Mouse (Mus musculus) kidney, adult 8-10 months (tissue): ENCODE results near the gene Clnk.

Experiments
- DNase-seq, 2 experiments: peaks; one replicate each; pipeline ENCODE4 v3.0.0; 2022

The Clnk gene

DNA sequence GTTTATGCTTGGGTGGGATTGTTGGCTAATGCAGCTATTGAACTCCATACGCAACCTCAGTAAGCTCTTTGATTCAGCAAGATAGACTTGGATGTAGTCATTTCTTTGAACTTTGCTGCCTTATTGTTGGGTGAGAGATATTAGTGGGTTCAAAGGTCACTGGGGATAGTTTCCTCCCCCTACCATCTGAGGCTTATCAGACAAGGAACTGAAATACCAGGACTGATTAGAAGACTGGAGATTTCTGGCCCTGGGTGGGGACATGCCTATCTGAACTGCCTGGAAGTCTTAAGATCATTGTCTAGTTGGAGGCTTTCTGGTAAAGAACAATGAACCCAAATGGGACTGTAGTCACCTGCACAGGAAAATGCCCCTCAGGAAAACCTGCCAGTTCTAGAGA, 26.4 kb downstream of the Clnk start:
- no peak for DNase-seq

- no peak for DNase-seq
Observed at GRCm38 (mm10) chr5:38845529-38845928, 31.1 kb downstream of the Clnk start.

- no peak for DNase-seq
Observed at GRCm38 (mm10) chr5:38844312-38844711, 32.3 kb downstream of the Clnk start.

GRCm38 (mm10) chr5:38839981-38840380, 36.6 kb downstream of the Clnk start:
- DNase-seq, result no peak

DNA sequence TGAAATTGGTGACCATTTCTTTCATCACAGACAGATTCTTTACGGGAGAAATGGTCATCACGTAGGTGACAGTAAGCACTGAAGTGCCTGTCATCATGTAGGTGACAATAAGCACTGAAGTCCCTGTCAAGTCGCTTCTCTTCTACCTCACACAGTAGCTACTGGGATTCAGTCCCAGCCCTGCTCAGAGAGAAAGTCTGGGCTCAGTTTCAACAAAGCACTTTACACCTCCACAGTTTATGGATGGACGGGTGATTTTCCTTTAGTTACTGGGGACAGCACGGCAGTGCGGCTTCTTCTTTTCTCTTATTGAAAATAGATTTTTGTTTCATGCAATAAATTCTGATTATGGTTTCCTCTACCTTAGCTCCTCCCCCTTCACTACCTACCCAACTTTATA, 49.3 kb downstream of the Clnk start:
- DNase-seq, result no peak

- DNase-seq, result no peak
Observed at GRCm38 (mm10) chr5:38826586-38826985, 50.0 kb downstream of the Clnk start.

GRCm38 (mm10) chr5:38824132-38824965, 52.3 kb downstream of the Clnk start:
- no peak for DNase-seq

GRCm38 (mm10) chr5:38813391-38814109, 63.1 kb downstream of the Clnk start:
- no peak for DNase-seq

- DNase-seq, result no peak
Observed at GRCm38 (mm10) chr5:38812916-38813315, 63.7 kb downstream of the Clnk start.

- no peak for DNase-seq
Observed at GRCm38 (mm10) chr5:38812386-38812785, 64.2 kb downstream of the Clnk start.

DNA sequence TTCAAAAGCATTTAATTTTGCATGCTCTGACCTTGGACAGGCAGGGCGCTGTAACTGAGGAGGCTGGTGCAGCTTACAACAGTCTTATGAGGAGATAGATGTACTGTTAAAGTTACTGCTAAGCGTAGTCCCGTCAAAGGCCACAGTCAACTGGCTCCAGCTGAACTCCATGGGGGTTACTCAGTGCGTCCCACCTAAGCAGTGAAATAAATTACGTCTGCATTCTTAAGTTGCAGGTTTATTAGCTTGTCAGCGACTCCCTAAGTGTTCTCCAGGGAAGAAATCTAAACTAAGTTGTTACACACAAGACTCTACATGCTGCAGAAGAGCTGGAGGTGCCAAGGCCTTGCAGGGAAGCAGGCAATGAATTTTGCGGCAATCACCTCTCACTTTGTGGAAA, 77.7 kb downstream of the Clnk start:
- no peak for DNase-seq

DNA sequence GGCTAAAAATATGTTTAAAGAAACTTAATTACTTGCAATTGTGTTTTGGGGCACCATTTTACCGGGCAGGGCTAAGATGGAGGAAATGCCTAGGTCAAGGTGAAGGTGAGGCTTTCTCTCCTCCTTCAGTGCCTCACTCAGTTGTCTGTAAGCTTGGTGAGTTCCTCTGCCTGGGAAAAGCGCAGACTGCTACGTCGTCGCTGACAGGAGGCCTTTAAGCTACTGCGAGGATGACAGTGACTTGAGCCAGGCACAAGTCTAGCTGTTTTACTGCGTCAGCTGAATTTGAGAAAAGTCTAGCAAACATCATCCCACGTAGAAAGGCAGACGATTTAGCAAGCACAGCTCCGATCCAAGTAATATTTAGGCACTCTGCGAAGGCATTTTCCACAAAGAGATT, 81.5 kb downstream of the Clnk start:
- no peak for DNase-seq

- DNase-seq, result no peak
Observed at GRCm38 (mm10) chr5:38791116-38791515, 85.5 kb downstream of the Clnk start.

GRCm38 (mm10) chr5:38788820-38789219, 87.8 kb downstream of the Clnk start:
- DNase-seq, result no peak

DNA sequence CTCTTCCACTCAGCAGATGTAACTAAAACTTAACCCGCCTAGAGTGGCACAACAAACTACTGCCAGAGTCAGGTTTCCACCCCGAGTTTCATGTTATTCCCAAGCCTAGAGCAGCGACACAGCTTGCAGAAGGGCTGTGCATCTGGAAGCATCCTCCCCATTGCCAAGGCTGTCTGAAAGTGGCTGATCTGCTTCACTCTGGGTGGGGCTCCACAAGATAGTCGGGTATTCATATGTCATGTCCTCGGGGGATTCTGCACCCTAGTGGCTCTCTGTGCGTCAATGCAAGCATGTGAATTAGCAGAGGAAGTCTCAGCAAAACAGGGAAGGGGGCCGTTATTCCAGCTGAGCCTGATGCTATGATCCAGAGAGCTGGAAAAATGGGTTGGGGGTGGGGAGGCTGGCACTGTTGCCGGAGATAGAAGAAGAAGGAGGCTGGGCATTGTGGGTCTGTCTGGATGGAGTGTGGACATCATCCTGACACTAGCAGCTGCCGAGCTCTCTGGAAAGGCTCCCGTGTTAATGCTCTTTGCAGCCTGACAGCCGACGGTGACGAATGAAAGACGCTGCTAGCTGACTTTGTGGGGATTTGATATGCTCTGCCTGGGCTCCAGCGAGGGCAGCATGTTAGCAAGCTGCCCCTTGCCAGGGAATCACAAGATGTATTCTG, 88.6 kb downstream of the Clnk start:
- no peak for DNase-seq

GRCm38 (mm10) chr5:38786126-38786525, 90.5 kb downstream of the Clnk start:
- no peak for DNase-seq

DNA sequence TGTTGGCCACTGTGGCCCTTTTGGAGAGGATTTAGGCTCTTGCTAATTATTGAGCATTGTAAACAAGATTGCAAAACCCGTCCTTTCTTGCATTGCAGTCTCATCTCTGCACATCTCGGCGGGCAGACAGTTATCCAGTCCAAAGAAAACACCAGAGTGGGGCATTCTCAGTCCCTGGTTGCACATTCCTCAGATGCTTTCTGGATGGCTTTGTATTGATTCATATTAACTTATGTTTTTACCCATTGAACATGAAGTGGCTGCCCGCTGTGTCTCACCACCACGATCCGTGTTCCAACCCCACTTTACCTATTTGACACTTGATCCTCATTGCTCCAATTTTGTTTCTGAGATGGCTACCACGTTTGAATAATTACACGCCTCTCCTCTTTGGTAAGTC, 90.9 kb downstream of the Clnk start:
- no peak for DNase-seq

- DNase-seq, result peak; percentile 28 to 70
Observed at GRCm38 (mm10) chr5:38781813-38782212, 94.8 kb downstream of the Clnk start.

GRCm38 (mm10) chr5:38780631-38781030, 96.0 kb downstream of the Clnk start:
- no peak for DNase-seq

- no peak for DNase-seq
Observed at GRCm38 (mm10) chr5:38780045-38780444, 96.6 kb downstream of the Clnk start.

- DNase-seq, result no peak
Observed at GRCm38 (mm10) chr5:38775500-38775899, 101.1 kb downstream of the Clnk start.

GRCm38 (mm10) chr5:38754950-38755349, 121.7 kb downstream of the Clnk start:
- peak in 1 of 2 experiments; percentile 30 for DNase-seq

GRCm38 (mm10) chr5:38752749-38753148, 123.9 kb downstream of the Clnk start:
- no peak for DNase-seq
